Mouse (Mus musculus): ENCODE measurements around the gene U2af1l4.

U2af1l4 gene

DNA sequence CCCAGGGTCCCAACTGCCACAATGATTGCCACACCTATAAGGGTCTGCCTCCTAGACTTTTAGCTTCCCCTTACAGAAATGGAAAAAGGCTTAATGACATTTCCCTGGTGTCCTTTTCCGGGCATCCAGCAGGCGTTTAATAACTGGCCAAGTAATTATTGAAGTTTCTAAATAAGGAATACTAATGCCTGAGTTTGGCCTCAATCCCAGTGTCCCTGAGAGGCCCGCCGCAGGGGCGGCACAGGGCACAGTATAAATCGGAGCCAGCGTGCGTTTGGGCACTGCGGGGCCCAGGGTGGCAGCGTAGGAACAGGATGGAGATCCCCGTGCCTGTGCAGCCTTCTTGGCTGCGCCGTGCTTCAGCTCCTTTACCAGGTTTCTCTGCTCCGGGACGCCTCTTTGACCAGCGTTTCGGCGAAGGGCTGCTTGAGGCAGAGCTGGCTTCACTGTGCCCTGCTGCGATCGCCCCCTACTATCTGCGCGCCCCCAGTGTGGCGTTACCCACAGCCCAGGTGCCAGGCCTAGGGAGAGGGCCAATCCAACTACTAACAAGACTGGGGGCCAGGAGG is 10.0 kb upstream of the U2af1l4 start:
- peak; percentile 46 for DNase-seq (ENCODE audit: low spot score)

GRCm38 (mm10) chr7:30553810-30554584 is 9.1 kb upstream of the U2af1l4 start:
- no peak for DNase-seq (ENCODE audit: low spot score)

- DNase-seq (ENCODE audit: low spot score), result no peak
Observed at GRCm38 (mm10) chr7:30556894-30557536, 6.1 kb upstream of the U2af1l4 start.

DNA sequence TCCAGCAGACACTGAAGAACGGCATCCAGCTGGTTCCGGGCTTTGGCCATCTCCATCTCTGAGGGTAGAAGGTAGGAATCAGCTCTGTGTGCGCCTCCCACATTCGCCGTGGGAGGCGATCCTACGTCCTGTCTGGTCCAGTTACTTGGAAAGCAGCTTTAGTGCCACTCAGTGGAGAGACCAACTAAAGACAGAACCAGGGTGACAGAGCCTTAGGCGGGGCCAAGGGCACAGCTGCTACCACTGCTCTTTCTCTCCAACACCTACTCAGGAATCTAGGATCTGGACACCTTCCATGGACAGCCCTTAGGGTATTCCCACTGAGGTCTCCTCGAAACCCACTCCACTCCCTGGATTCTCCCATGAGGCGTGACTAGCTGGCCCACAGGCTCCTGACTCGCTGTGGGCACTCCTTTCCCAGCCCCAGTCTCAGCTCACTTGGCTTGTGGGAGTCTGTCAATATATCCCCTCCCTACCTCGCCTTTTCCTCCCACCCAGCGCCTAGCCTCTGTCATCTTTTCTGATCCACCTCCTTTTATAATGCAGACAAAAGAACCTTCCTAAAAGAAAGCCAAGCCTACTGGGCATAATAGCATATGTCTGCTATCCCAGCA is 5.1 kb upstream of the U2af1l4 start:
- DNase-seq (ENCODE audit: low spot score), result no peak

DNA sequence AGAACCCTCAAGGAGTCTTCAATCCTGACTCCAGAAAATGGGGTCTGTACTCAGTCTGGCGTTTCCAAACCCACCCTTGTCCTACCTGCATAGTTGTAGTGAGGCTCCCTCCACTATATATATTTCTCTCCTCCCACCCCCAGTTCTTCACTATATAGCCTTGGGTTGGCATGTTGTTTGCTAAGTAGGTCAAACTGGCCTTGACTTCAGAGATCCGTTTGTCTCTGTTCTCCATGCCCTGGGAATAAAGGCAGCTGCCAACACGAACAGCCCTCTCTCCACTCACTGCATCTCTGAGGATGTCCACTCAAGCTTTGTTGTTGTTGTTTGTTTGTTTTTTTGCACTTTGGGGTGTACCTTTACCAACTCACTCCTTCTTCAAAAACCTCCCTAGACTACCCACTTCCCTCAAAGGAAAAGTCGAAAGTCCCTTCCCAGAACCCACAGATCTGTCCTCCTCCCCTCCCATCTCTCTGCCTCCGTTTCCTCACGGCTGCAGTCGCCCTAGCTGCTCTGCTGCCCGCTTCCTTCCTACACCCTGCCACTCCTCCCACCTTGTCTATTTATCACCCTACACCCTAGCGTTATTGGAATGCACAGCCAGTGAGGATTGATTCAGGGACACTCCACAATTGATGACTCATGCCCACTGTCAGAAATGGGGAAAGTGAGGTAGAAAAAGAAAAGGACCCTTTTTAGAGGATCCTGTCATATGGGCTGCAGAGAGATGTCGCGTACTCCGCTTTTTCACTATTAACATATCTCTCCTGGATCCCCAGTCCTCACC is 4.3 kb upstream of the U2af1l4 start:
- no peak for DNase-seq (ENCODE audit: low spot score)

DNA sequence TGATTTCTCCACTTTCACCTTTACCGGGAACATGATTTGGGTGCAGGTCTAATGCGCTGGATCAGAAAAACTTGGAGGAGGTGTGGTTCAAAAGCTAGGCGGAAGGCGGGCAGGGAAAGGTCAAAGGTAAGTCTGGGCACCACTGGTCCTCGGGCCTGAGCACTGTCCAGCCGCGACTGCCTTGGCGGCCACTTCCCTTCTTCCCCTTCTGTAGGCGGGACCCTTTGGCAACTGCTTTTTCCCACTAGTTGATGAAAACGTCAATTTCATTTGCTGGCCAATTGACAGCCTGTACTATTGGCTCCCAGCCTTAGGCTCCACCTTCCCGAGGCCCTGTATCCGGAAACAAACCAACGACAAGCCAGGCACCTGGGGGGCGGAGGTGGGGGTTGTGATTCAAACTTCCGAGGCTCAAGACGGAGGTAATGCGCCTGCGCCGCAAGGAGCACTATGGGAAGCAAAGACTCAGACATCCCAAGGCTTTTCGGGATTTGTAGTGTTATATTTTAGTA is 3.6 kb upstream of the U2af1l4 start, which contains the start of gene Lin37:
TSS of gene Lin37 (minus strand) at position 396 of the 512 bp plus-strand sequence.
- DNase-seq (ENCODE audit: low spot score), result peak; percentile 97

DNA sequence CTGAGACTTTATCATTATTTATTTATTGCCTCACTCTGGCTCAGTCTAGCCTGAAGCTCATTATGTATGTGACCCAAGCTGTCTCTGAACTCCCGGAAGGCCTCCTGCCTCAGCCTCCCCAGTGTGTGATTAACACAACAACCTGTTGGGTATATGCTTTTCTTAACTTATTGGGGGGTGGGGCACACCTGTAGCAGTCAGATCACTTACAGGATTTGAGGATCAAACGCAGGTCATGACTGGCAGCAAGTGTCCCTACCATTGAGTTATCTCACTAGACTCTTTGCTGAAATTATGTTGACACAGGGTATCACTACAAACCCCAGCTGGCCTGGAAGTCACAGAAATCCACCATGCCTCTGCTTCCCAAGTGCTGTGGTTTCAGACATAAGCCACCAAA is 2.8 kb upstream of the U2af1l4 start:
- no peak for DNase-seq (ENCODE audit: low spot score)

- DNase-seq (ENCODE audit: low spot score), result no peak
Observed at GRCm38 (mm10) chr7:30562526-30563116, 480 bp upstream of the U2af1l4 start.

DNA sequence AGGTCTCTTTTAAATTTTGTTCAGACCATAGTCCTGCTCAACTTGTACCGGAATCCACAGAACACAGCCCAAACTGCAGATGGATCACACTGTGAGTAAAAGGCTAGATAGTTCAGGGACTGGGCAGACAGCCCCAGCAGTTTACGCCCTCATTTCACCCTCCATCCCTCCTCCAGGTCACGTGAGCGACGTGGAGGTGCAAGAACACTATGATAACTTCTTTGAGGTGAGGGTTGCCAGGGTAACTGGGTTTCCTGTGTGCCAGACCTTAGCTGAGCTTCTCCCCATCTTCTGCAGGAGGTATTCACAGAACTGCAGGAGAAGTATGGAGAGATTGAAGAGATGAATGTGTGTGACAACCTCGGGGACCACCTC is 792 bp downstream of the U2af1l4 start:
- no peak for DNase-seq (ENCODE audit: low spot score)

DNA sequence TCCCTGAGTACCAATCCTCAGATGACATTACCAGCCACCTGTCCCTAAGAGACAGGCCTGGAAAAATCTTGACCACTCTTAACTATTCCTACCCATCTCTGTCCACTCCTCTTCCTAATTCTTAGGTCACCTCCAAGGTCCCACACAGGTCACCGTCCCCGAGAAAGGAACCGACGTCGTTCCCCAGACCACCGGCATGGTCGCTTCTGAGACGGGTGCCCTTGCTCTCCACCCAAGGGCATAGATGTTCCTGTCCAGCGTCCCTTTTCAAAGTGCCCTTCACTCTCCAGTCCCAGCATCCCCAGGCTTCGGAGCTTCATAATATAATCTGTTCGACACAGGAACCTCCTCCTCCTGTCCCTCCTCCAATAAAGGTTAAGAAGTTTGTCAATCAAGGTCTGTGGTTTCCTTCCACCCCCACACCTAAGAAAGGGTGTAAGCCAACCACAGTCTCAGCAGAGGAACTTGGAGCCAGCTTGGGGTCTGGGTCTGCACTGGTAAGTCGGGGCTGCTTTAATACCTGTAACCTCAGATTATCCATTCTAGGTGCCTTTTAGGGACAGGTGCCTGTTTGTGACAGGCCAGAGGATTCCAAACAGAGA is 2.0 kb downstream of the U2af1l4 start, which contains the start of gene Igflr1:
TSS of gene Igflr1 (plus strand) at position 458 of the 602 bp plus-strand sequence.
- no peak for DNase-seq (ENCODE audit: low spot score)

DNA sequence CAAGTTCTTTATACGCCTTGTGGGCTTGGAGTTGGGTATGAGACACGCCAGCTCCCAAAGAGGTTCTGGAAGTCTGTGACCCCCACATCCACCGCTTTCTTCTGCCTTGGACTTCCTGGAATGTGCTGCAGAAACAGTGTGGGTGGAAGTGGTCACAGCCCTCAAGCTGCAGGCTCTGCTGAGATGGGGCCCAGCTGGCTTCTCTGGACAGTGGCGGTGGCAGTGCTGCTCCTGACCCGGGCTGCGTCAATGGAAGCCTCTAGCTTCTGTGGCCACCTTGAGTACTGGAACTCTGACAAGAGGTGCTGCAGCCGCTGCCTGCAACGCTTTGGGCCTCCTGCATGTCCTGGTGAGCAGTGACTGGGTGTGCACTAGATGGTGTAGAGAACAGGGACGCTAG is 2.9 kb downstream of the U2af1l4 start:
- no peak for DNase-seq (ENCODE audit: low spot score)

DNA sequence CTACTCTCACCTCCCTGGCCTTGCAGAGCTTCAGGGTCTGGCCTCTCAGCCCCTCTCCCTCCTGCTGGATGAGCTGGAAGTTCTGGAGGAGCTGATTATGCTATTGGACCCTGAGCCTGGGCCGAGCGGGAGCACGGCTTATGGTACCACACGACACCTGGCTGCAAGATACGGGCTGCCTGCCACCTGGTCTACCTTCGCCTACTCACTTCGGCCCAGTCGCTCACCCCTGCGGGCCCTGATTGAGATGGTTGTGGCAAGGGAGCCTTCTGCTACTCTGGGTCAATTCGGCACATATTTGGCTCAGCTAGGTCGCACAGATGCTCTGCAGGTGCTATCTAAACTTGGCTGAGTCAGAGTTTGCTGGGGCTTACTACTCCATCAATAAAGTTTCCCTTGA is 4.5 kb downstream of the U2af1l4 start:
- no peak for DNase-seq (ENCODE audit: low spot score)

- DNase-seq (ENCODE audit: low spot score), result no peak
Observed at GRCm38 (mm10) chr7:30572389-30572788, 9.3 kb downstream of the U2af1l4 start.

GRCm38 (mm10) chr7:30572969-30573368 is 9.9 kb downstream of the U2af1l4 start:
- peak; percentile 58 for DNase-seq (ENCODE audit: low spot score)

DNA sequence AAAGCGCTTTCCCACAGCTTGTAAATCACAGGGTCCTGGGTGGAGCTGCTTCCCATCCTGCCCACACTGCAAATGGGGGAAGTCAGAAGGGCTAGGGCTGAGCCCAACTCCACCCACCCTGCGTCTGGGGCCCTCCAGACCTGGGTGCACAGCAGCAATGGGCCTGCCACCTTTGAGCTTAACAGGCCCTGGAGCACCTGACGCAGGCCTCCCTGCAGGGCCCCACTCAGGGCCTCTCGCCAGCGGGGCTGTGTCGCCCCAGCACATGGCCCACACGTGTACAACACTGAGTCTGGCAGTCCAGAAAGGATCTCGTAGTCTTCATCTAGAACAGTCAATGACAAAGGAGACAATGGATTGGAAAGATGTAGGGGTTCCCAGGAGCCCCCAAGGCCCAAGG is 16.8 kb downstream of the U2af1l4 start:
- DNase-seq (ENCODE audit: low spot score), result no peak

DNA sequence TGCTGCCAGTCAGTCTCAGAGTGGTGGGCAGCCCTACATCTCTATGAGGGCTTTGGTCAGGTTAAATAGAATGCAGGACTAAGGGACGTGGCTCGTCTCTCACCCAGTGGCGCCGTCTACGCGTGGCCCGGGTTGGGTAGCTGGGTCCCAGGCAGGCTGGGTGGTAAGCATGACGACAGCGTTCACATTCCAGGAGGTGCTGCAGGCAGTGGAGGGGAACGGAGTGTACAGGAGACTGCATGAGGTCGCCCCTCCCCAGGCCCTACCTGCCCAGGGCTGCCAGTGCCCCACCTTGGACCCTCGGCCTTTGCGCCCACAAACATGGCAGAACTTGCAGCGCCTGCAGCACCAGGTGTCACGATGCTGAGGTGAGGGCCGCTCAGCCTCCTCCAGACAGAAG is 18.4 kb downstream of the U2af1l4 start:
- DNase-seq (ENCODE audit: low spot score), result no peak

DNA sequence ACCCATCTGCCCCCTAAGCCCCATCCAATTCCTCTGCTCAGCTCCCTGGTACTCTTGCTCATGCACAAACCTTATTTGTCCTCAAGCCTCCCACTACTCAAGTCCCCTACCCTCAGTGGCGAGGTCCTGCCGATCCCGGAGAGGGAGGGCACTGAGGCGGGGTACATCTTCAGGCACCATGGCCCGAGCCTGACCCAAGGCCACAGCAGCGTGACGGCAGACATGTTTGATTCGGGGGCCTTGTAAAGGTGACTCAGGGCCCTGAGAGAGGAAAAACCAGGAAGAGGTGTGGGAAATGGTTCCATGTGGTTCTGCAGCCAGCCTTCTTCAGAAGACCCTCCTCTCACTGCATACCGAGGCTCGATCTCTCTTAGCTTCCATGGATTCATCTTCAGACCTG is 21.2 kb downstream of the U2af1l4 start:
- DNase-seq (ENCODE audit: low spot score), result no peak

DNA sequence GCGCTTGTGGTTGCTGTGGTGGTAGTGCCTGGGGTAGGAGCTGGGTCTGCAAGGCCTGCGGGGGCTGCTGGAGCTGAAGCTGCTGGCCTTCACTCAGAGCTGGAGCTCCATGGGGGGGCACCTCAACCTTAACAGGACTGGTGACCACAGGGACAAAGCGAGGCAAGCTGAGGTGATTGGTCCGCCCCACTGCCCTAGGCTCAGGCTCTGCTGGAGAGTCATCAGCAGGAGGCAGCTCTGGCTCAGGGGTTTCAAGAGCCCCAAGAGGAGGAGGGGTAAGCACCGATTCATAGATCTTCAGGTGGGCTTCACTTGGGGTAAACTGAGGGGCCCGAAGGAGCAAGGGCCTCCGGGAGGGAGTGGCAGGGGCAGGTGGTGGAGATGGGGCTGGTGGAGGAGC is 22.1 kb downstream of the U2af1l4 start:
- DNase-seq (ENCODE audit: low spot score), result no peak

DNA sequence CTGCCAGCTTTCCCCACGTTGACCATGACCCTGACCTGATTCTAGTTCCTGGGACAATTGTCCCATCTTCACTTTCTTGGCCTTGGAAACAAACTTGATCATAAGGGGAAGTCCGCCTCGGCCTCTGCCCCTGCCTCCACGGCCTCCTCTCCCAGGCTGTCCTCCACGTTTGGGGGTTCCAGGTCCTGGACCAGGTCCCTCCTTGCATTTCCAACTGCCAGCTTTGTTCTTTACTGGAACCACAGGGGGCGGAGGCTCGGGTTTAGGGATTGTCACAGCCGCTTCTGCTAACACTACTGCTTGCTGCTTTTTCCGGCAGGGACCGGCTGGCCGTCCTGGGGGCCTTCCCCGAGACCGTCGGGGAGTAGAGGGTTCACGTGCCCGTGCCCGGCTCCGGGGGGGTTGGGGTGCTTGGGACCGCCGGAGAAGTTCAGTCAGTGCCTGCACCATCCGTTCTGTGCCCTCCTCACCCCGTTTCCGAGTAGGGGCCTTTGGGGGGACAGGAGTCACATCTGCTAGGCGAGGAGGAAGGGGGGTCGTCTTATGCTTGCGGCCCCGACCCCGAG is 23.4 kb downstream of the U2af1l4 start:
- DNase-seq (ENCODE audit: low spot score), result no peak

DNA sequence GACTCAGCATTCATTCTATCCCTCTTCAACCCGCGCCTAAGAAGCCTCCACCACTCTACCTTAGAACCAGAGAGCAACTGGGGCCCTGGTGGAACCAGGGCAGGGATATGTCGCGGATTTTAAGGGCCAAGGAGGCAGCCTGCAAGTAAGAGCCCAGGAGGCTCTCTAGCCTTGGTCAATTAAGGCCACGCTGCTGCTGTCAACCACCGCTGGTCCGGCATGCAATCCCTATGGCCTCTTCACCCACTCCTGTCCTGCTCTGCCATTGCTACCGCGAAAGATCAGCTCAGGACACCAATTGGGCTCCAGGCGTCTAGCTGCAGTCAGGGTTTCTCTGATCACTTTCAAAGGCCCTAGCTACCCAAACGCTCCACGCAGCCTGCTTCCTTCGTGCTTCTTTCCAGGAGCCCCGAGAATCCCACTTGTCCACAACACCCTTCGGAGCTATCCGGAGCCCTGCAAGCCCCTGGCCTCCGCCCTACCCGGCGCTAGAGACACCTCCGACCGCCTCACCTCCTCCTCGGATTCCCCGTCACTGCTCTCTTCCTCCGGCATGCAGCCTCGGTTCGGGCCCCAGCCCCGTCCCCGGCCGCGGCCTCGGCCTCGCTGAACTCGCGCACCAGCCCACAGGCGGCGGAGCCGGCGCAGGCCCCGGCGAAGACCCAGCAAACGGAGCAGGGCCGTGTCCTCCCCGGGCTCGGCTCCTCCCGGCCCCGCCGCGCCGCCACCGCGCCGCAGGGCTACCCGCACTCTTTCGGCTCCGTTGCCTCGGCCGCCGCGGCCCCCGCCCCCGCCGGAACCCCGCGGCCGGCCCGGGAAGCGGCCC is 25.0 kb downstream of the U2af1l4 start:
- DNase-seq (ENCODE audit: low spot score), result peak; percentile 51

Measured in urinary bladder, postnatal 14 days (tissue).